Mouse (Mus musculus): Measurements from ENCODE around the gene Ccdc102a.

- TF ChIP-seq CTCF (conservative IDR thresholded peaks at IDR 0.05 in 1 of 2, IDR thresholded peaks at IDR 0.05 in 1 of 2; ENCODE audit: low read depth in 2 of 2, low read length in 2 of 2): no peak
- TF ChIP-seq CHD2 (IDR thresholded peaks at IDR 0.05; ENCODE audit: low read length): no peak
- TF ChIP-seq EP300 (IDR thresholded peaks at IDR 0.05; ENCODE audit: low read length): no peak
- TF ChIP-seq TCF12 (IDR thresholded peaks at IDR 0.05; ENCODE audit: low read depth, low read length): no peak
- TF ChIP-seq NRF1 (IDR thresholded peaks at IDR 0.05; ENCODE audit: low read depth, low read length): no peak
- TF ChIP-seq BHLHE40 (IDR thresholded peaks at IDR 0.05; ENCODE audit: low read depth, low read length): no peak
- TF ChIP-seq JUND (conservative IDR thresholded peaks at IDR 0.05; ENCODE audit: low read depth, low read length): no peak
- TF ChIP-seq MAFK (IDR thresholded peaks at IDR 0.05; ENCODE audit: insufficient replicate concordance, low read length): no peak
- TF ChIP-seq USF1 (IDR thresholded peaks at IDR 0.05; ENCODE audit: low read depth, low read length): no peak
- no peak for TF ChIP-seq GABPA (IDR thresholded peaks at IDR 0.05; ENCODE audit: insufficient replicate concordance, low read depth, low read length)
- TF ChIP-seq USF2 (conservative IDR thresholded peaks at IDR 0.05; ENCODE audit: low read depth, low read length): no peak
- TF ChIP-seq MAX (IDR thresholded peaks at IDR 0.05; ENCODE audit: low read length): no peak
Measured at GRCm38 (mm10) chr8:94952086-94952485, 34.2 kb upstream of the Ccdc102a start.

All from CH12.LX (cell line).